ENCODE assay signal across 8 mouse cellular contexts in genomic region chr17:34893072-34893824, GRCm38 (mm10). TPM values are rescaled to one million over a fixed set of nuclear protein-coding genes. Genes with fewer than 3 reads are reported as not detected.
A peak's percentile ranks its signal among the peaks of the same experiment; 100 is the strongest.
DNase-seq lines count a peak whose midpoint lies in the region; ATAC-seq lines count a peak whose summit lies in the region.

No protein-coding gene starts in this region.

- H3K36me3 ChIP-seq in heart, embryonic 11.5 days (ENCODE audit: control insufficient read depth, insufficient read depth, low read length) = peaks cover 9% of the 10 kb centered on the region
- peaks cover 5% of the 10 kb centered on the region for H3K36me3 ChIP-seq in forebrain, embryonic 16.5 days (ENCODE audit: control insufficient read depth, insufficient read depth)
- no peaks in the 10 kb centered on the region for H3K36me3 ChIP-seq in liver, embryonic 16.5 days (ENCODE audit: control insufficient read depth, insufficient read depth)

- 0 out of 2 replicates have a peak overlapping the region, but pooled peaks have one; percentile 96 for H3K9ac ChIP-seq in heart, embryonic 11.5 days (ENCODE audit: low read depth, low read length)
- peak overlapping the region; percentile 93 for H3K9ac ChIP-seq in forebrain, embryonic 16.5 days (replicated peaks; ENCODE audit: low read depth, low read length)
- H3K9ac ChIP-seq in liver, embryonic 16.5 days (ENCODE audit: low read depth, low read length) = no peak overlapping the region; the same call in 1 of the 2 replicates

- H3K4me3 ChIP-seq in heart, embryonic 11.5 days (ENCODE audit: low read depth, low read length) = peak overlapping the region; percentile 95
- peak overlapping the region; percentile 55 for H3K4me3 ChIP-seq in forebrain, embryonic 16.5 days (replicated peaks; ENCODE audit: low read length)
- H3K4me3 ChIP-seq in liver, embryonic 16.5 days (ENCODE audit: low read depth, low read length) = peak overlapping the region; percentile 72

- 75% methylated on average over 12 of the region's 12 CpGs for WGBS in heart, embryonic 11.5 days (ENCODE audit: insufficient replicate concordance)
- WGBS in forebrain, embryonic 16.5 days = 70% methylated on average over 12 of the region's 12 CpGs
- WGBS in liver, embryonic 16.5 days (ENCODE audit: insufficient replicate concordance) = 75% methylated on average over 12 of the region's 12 CpGs

- H3K9me3 ChIP-seq in heart, embryonic 11.5 days (replicated peaks; ENCODE audit: control insufficient read depth, low read length) = no peaks in the 10 kb centered on the region
- no peaks in the 10 kb centered on the region for H3K9me3 ChIP-seq in forebrain, embryonic 16.5 days (ENCODE audit: control insufficient read depth, low read length)
- H3K9me3 ChIP-seq in liver, embryonic 16.5 days (replicated peaks; ENCODE audit: control insufficient read depth, low read length) = no peaks in the 10 kb centered on the region

- H3K27me3 ChIP-seq in heart, embryonic 11.5 days (ENCODE audit: control insufficient read depth, insufficient read depth, low read length) = no peaks in the 10 kb centered on the region
- no peaks in the 10 kb centered on the region for H3K27me3 ChIP-seq in forebrain, embryonic 16.5 days (replicated peaks; ENCODE audit: control insufficient read depth, insufficient read depth, low read length)
- no peaks in the 10 kb centered on the region for H3K27me3 ChIP-seq in liver, embryonic 16.5 days (ENCODE audit: control insufficient read depth, insufficient read depth, low read depth, low read length)

- peaks cover 29% of the 10 kb centered on the region for H3K4me1 ChIP-seq in heart, embryonic 11.5 days (ENCODE audit: control insufficient read depth, insufficient read depth, low read length)
- peaks cover 34% of the 10 kb centered on the region for H3K4me1 ChIP-seq in forebrain, embryonic 16.5 days (replicated peaks; ENCODE audit: control insufficient read depth, insufficient read depth, low read length)
- H3K4me1 ChIP-seq in liver, embryonic 16.5 days (ENCODE audit: control insufficient read depth, low read depth, low read length) = peaks cover 37% of the 10 kb centered on the region

- ATAC-seq in heart, embryonic 11.5 days (replicated peaks; ENCODE audit: insufficient number of reproducible peaks, low FRiP score, low TSS enrichment) = no peak
- ATAC-seq in forebrain, embryonic 16.5 days = no peak
- ATAC-seq in liver, embryonic 16.5 days (ENCODE audit: low read depth) = no peak

- intact Hi-C loops in left cerebral cortex, postnatal 10 days (cut with DNase I) = loop anchor here (5.0 kb wide), 1 partner anchor 36 kb away; no protein-coding TSS in a partner anchor

- H3K27ac ChIP-seq in heart, embryonic 11.5 days (ENCODE audit: low read depth, low read length) = peak overlapping the region; percentile 89
- peak overlapping the region; percentile 75 for H3K27ac ChIP-seq in forebrain, embryonic 16.5 days (ENCODE audit: low read length)
- H3K27ac ChIP-seq in liver, embryonic 16.5 days (ENCODE audit: low read length) = peak overlapping the region; percentile 55; the same call in 1 of the 2 replicates

- H3K4me2 ChIP-seq in heart, embryonic 11.5 days = peak overlapping the region; percentile 92
- peak overlapping the region; percentile 56 for H3K4me2 ChIP-seq in forebrain, embryonic 16.5 days (ENCODE audit: low read length)
- H3K4me2 ChIP-seq in liver, embryonic 16.5 days (ENCODE audit: low read depth, low read length) = peak overlapping the region; percentile 98

- DNase-seq in heart, adult 8-10 months (ENCODE audit: low spot score) = no peak
- DNase-seq in ES-CJ7 (ENCODE audit: low read depth, low spot score) = peak; percentile 71
- no peak for DNase-seq in left cerebral cortex, postnatal 10 days (ENCODE audit: extremely low spot score in 1 of 2, low spot score in 2 of 2)
- no peak for DNase-seq in urinary bladder, postnatal 25 days (ENCODE audit: low spot score)
- DNase-seq in gastrocnemius, adult 18-20 months (ENCODE audit: low spot score) = no peak

RNA-seq across cellular contexts. Expression of gene C2, which starts 4.8 kb away (rescaled TPM):
- 0.70 and 0.94 TPM in 2 replicates for polyA plus RNA-seq in heart, embryonic 11.5 days (2014; fragmentation: Nextera tagmentation; extraction: Ambion mirVana)
- total RNA-seq in heart, adult 8-10 months (2022) = 1 to 10 TPM; 1.8 to 4.1 (median 3.0) TPM
- polyA plus RNA-seq in forebrain, embryonic 16.5 days (2015; fragmentation: Nextera tagmentation; extraction: Ambion mirVana) = 1.6 and 1.7 TPM in 2 replicates
- polyA plus RNA-seq in liver, embryonic 16.5 days (2015; fragmentation: Nextera tagmentation; extraction: Ambion mirVana) = 30.6 and 33.9 TPM in 2 replicates
- 1 to 10 TPM; 2.1 to 2.9 TPM for total RNA-seq in left cerebral cortex, postnatal 10 days (2021)
- 1 to 10 TPM; 1.5 to 1.6 TPM for total RNA-seq in gastrocnemius, adult 18-20 months (2021)

RNA-seq across cellular contexts. Expression of gene Ehmt2, which starts 5.0 kb away (rescaled TPM):
- polyA plus RNA-seq in heart, embryonic 11.5 days (2014; fragmentation: Nextera tagmentation; extraction: Ambion mirVana) = 32.4 and 42.3 TPM in 2 replicates
- total RNA-seq in heart, adult 8-10 months (2022) = 10 to 100 TPM; 41.5 to 45.8 (median 42.4) TPM
- polyA plus RNA-seq in forebrain, embryonic 16.5 days (2015; fragmentation: Nextera tagmentation; extraction: Ambion mirVana) = 107 and 121 TPM in 2 replicates
- 12.4 and 15.2 TPM in 2 replicates for polyA plus RNA-seq in liver, embryonic 16.5 days (2015; fragmentation: Nextera tagmentation; extraction: Ambion mirVana)
- 100 to 1,000 TPM; 174 to 181 TPM for total RNA-seq in left cerebral cortex, postnatal 10 days (2021)
- 10 to 100 TPM; 26.7 to 29.5 TPM for total RNA-seq in gastrocnemius, adult 18-20 months (2021)

RNA-seq across cellular contexts. Expression of gene Gm20547, which starts 11.4 kb away (rescaled TPM):
- polyA plus RNA-seq in heart, embryonic 11.5 days (2014; fragmentation: Nextera tagmentation; extraction: Ambion mirVana) = not detected in 2 replicates
- total RNA-seq in heart, adult 8-10 months (2022) = not detected
- polyA plus RNA-seq in forebrain, embryonic 16.5 days (2015; fragmentation: Nextera tagmentation; extraction: Ambion mirVana) = 0.29 TPM in 1 of 2 replicates, not detected in the other
- not detected in 2 replicates for polyA plus RNA-seq in liver, embryonic 16.5 days (2015; fragmentation: Nextera tagmentation; extraction: Ambion mirVana)
- total RNA-seq in left cerebral cortex, postnatal 10 days (2021) = not detected
- total RNA-seq in gastrocnemius, adult 18-20 months (2021) = not detected

RNA-seq across cellular contexts. Expression of gene Zbtb12, which starts 14.0 kb away (rescaled TPM):
- polyA plus RNA-seq in heart, embryonic 11.5 days (2014; fragmentation: Nextera tagmentation; extraction: Ambion mirVana) = 0.52 and 0.59 TPM in 2 replicates
- 1 to 10 TPM; 8.5 to 9.9 (median 9.1) TPM for total RNA-seq in heart, adult 8-10 months (2022)
- polyA plus RNA-seq in forebrain, embryonic 16.5 days (2015; fragmentation: Nextera tagmentation; extraction: Ambion mirVana) = 7.1 and 8.0 TPM in 2 replicates
- 0.26 and 0.37 TPM in 2 replicates for polyA plus RNA-seq in liver, embryonic 16.5 days (2015; fragmentation: Nextera tagmentation; extraction: Ambion mirVana)
- total RNA-seq in left cerebral cortex, postnatal 10 days (2021) = 1 to 10 TPM; 6.3 to 6.8 TPM
- 1 to 10 TPM; 5.9 to 6.9 TPM for total RNA-seq in gastrocnemius, adult 18-20 months (2021)

RNA-seq across cellular contexts. Expression of gene Slc44a4, which starts 21.0 kb away (rescaled TPM):
- 0.10 and 0.13 TPM in 2 replicates for polyA plus RNA-seq in heart, embryonic 11.5 days (2014; fragmentation: Nextera tagmentation; extraction: Ambion mirVana)
- total RNA-seq in heart, adult 8-10 months (2022) = not detected
- 0.09 TPM in 1 of 2 replicates, not detected in the other for polyA plus RNA-seq in forebrain, embryonic 16.5 days (2015; fragmentation: Nextera tagmentation; extraction: Ambion mirVana)
- polyA plus RNA-seq in liver, embryonic 16.5 days (2015; fragmentation: Nextera tagmentation; extraction: Ambion mirVana) = 2.6 and 3.6 TPM in 2 replicates
- total RNA-seq in left cerebral cortex, postnatal 10 days (2021) = under 1 TPM; 0.14 to 0.30 TPM
- not detected for total RNA-seq in gastrocnemius, adult 18-20 months (2021)
